Mouse (Mus musculus) megakaryocyte, embryonic 14.5 days (primary cell): Measurements from ENCODE around the gene Dexi.

Source experiments
- FLI1 ChIP-seq: IDR thresholded peaks from 2 replicates; pipeline ENCODE4 v1.6.1; 2012; ENCODE audit warnings: low read length, inconsistent platforms, mixed read lengths
- GATA1 ChIP-seq: IDR thresholded peaks from 3 replicates; pipeline ENCODE4 v1.6.1; 2012; ENCODE audit warnings: mixed read lengths, low read length, inconsistent platforms, borderline replicate concordance

DNA sequence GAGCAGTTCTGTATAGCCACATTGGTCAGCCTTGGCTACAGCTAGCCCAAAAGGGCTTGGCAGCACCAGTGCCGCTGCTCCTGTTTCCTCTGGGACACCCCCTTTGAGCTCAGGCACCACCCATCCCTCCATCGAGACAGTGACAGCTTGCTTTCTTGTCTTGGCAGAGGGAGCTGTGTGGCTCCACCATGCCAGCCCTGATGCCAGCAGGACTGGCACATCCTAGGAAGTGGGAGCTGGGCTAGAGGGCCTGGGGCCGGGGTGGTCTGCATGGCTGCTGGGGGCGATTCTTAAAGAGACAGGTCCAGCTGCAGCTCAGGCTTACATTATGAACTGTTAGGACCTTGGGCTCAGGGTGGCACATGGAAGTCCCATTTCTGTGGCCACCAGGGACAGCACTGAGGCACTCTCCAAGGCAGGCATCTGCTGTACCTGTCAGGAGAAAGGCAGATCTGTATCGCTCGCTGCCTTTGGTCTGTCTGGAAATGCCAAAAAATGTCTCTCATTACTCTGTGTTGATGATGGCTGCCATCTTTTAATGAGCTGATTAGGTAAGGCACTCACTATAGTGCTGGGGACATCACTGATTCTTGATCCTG, 15.7 kb downstream of the Dexi start:
- TF ChIP-seq GATA1: no peak
- TF ChIP-seq FLI1: no peak
